Mouse (Mus musculus) lung, adult 2 months (tissue): ENCODE measurements around the gene Akap9. TPM values are rescaled to one million over a fixed set of nuclear protein-coding genes. Genes with fewer than 3 reads are reported as not detected.
A peak's percentile ranks its signal among the peaks of the same experiment; 100 is the strongest.
"Not testable (repeated sequence)": the region's sequence is repeated elsewhere in the genome, so short reads cannot be mapped to it uniquely, and the experiment has no call there.

Experiments used
- DNase-seq: peaks from one replicate; pipeline ENCODE4 v3.0.0; 2022
- H3K4me1 ChIP-seq: fragments of 200-500 bp; 2 replicates; pipeline ENCODE4 v1.6.1; 2011; ENCODE audit warnings: low read length; ENCODE audit not compliant: control insufficient read depth, insufficient read depth
- H3K4me3 ChIP-seq: fragments of 200-500 bp; replicated peaks from 2 replicates; pipeline ENCODE3; 2011; ENCODE audit warnings: low read depth, mild to moderate bottlenecking, control low read depth, low read length; ENCODE audit errors: extremely low read depth
- CTCF ChIP-seq: fragments of 200-500 bp; IDR thresholded peaks from 2 replicates; pipeline ENCODE4 v1.5.1; 2011; ENCODE audit warnings: mild to moderate bottlenecking, low read length, control low read depth; ENCODE audit not compliant: insufficient read depth
- POLR2A ChIP-seq: fragments of 200-500 bp; IDR thresholded peaks from 2 replicates; pipeline ENCODE4 v1.6.1; 2011; ENCODE audit warnings: low read depth, mild to moderate bottlenecking, control low read depth, low read length, borderline replicate concordance; ENCODE audit errors: extremely low read depth
- WGBS: fragments of 180-500 bp; shearing (Covaris S2); methylation state at CpG from one replicate; pipeline ENCODE4 v1.1.7; 2018; 5-methylcytosine and 5-hydroxymethylcytosine counted together
- polyA plus RNA-seq: library from polyadenylated mRNA; depleted of rRNA; stranded (reverse); fragments of >200 nt; gene quantifications from 2 replicates; pipeline ENCODE4 v1.2.3, GENCODE M21; 2012; rRNA removed

Gene Akap9
- polyA plus RNA-seq, 1 experiment, result 6.9 TPM

DNA sequence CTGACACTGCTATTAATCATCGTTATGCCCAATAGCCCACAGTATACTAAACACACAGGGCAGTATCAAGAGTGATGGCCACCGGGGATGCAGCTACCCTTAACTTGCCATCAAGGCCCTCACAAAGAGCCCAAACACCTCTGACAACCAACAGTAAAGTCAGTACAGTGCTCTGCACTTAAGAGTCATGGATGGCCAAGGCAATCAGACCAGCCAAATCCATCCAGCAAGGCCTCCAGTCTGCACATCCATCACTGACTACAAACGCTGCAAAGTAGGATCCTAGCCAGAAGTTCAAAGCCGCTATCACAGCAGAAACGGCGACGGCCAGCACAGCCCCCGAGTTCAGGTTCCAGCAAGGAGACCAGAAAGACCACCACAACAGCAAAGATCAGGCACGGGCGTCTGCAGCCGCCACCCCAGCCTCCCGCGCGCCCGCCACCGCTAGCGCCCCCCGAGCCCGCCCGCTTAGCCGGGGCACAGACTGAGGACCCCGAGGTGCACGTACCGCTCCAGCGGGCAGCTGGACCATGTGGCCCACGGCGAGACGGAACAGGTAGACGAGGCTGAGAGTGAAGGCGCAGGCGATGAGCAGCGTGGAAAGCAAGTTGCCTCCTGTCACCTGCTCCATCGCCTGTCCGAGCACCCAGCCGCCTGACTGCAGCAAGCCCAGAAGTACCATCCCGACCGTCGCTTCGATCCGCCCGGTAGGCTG, 175.9 kb downstream of the Akap9 start:
- peak; percentile 10 for DNase-seq
- TF ChIP-seq POLR2A, result no peak
- no peak for TF ChIP-seq CTCF
- H3K4me3 ChIP-seq, result peak overlapping the region; percentile 98
- peaks cover 4% of the 10 kb centered on the region; the same call in 1 of the 2 replicates for H3K4me1 ChIP-seq
- under 1% methylated on average over 41 of the region's 41 CpGs for WGBS

GRCm38 (mm10) chr5:4104341-4105040, 176.6 kb downstream of the Akap9 start, which contains the start of gene Cyp51:
TSS of gene Cyp51 (minus strand) at chr5:4104746.
- Histone ChIP-seq H3K4me1 (peaks cover 4% of the 10 kb centered on the region; the same call in 1 of the 2 replicates), H3K4me3 (peak within 1 kb of the TSS; percentile 98)
- no peak for TF ChIP-seq CTCF
- TF ChIP-seq POLR2A, result peak; percentile 47; the same call in 1 of the 2 replicates
- DNase-seq, result peak; percentile 86
- under 1% methylated on average over 59 of the region's 59 CpGs for WGBS

GRCm38 (mm10) chr5:4105651-4106186, 177.9 kb downstream of the Akap9 start:
- 94% methylated on average over 2 of the region's 2 CpGs for WGBS
- DNase-seq, result no peak
- Histone ChIP-seq H3K4me3 (no peak overlapping the region), H3K4me1 (peaks cover 4% of the 10 kb centered on the region; the same call in 1 of the 2 replicates)
- TF ChIP-seq CTCF, result no peak
- no peak for TF ChIP-seq POLR2A

DNA sequence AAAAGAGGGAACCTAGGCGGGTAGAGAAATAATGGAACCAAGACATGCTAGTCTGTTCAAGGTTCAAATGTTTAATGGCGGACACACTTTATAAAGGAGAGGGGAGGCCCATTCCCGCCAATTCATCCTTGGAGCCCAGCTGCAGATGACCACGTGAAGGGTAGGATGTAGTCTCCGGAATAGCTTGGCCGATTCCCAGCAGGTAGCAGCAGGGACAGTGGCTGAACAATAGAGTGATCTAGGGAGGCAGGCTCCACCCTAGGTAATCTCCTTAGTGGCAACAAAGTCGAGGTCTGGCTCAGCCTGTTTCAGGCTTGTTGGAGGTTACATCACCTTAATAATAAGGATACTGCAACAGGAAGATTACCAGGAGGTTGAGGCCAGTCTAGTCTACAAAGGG, 179.2 kb downstream of the Akap9 start:
- H3K4me3 ChIP-seq, DNase-seq, H3K4me1 ChIP-seq: not testable (repeated sequence)
- 75% methylated on average over 7 of the region's 7 CpGs for WGBS

DNA sequence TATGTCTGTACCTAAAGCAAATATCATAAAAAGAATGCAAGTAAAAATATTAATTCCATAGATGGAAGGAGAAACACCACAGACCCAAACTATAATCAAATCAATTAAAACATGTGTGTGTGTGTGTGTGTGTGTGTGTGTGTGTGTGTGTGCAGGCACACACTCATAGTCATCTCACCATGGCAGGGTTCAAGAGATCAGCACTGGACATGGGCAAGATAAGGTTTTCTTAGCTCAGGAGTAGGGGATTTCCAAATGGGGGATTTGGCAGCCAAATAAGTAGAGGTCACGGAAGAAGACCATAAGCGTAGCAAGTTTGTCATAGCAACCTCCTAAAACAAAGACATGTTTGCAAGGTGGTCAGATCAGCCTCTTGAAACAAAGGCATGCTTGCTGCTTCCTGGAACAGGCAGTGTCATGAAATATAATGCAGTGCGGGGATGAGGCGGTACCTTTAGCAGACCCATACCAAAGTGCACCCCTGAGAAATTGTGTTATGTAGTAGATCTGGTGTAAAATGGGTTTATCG, 184.8 kb downstream of the Akap9 start:
- WGBS, result 86% methylated on average over 5 of the region's 5 CpGs
- H3K4me3 ChIP-seq, result no peak overlapping the region
- TF ChIP-seq CTCF, result no peak
- no peak for TF ChIP-seq POLR2A
- H3K4me1 ChIP-seq, result no peaks in the 10 kb centered on the region
- no peak for DNase-seq

Other genes with a start within 250 kb of the Akap9 start
- gene Ankib1, start 125.1 kb upstream of the Akap9 start, polyA plus RNA-seq, result 6.5 and 7.9 TPM in 2 replicates
- gene Krit1, start 124.9 kb upstream of the Akap9 start, polyA plus RNA-seq, result 5.9 and 10.3 TPM in 2 replicates
- gene Lrrd1, start 82.9 kb upstream of the Akap9 start, polyA plus RNA-seq, result 0.04 and 0.07 TPM in 2 replicates
- 1.1 and 1.7 TPM in 2 replicates for gene Mterf1a, start 34.1 kb upstream of the Akap9 start, polyA plus RNA-seq
- gene Cyp51, start 176.7 kb downstream of the Akap9 start, polyA plus RNA-seq, result 35.6 and 39.5 TPM in 2 replicates